Mouse (Mus musculus) neural tube, embryonic 11.5 days (tissue): ENCODE measurements around the gene Sult2a8. TPM values are rescaled to one million over a fixed set of nuclear protein-coding genes. Genes with fewer than 3 reads are reported as not detected.
"Not testable (repeated sequence)": the region's sequence is repeated elsewhere in the genome, so short reads cannot be mapped to it uniquely, and the experiment has no call there.

Experiments used
- ATAC-seq: fragments of 200-750 bp; cut with Nextera tagmentation; 2 replicates; pipeline ENCODE4 v1.8.0; 2017; ENCODE audit warnings: moderate number of reproducible peaks, mild to moderate bottlenecking, moderate TSS enrichment, moderate library complexity; ENCODE audit not compliant: insufficient read depth, low FRiP score, low TSS enrichment
- DNase-seq: peaks from one replicate; pipeline ENCODE4 v3.0.0-alpha.2; 2015; ENCODE audit warnings: low spot score
- H3K27ac ChIP-seq: fragments of 300-500 bp; sonication (generic); 2 replicates; pipeline ENCODE4 v1.5.1; 2014; ENCODE audit warnings: low read depth, mild to moderate bottlenecking, low read length
- H3K27me3 ChIP-seq: fragments of 300-500 bp; sonication (generic); 2 replicates; pipeline ENCODE4 v1.6.1; 2014; ENCODE audit warnings: mild to moderate bottlenecking, low read length, mixed read lengths; ENCODE audit not compliant: control insufficient read depth, insufficient read depth
- H3K36me3 ChIP-seq: fragments of 300-500 bp; sonication (generic); 2 replicates; pipeline ENCODE4 v1.6.1; 2014; ENCODE audit warnings: mild to moderate bottlenecking, low read length, moderate library complexity, mixed read lengths; ENCODE audit not compliant: control insufficient read depth, insufficient read depth
- H3K4me1 ChIP-seq: fragments of 300-500 bp; sonication (generic); 2 replicates; pipeline ENCODE4 v1.6.1; 2014; ENCODE audit warnings: low read length, mixed read lengths; ENCODE audit not compliant: control insufficient read depth, insufficient read depth
- H3K4me2 ChIP-seq: fragments of 300-500 bp; sonication (generic); 2 replicates; pipeline ENCODE4 v1.6.1; 2014; ENCODE audit warnings: low read depth, mild to moderate bottlenecking, moderate library complexity
- H3K4me3 ChIP-seq: fragments of 300-500 bp; sonication (generic); 2 replicates; pipeline ENCODE4 v1.5.1; 2014; ENCODE audit warnings: low read depth, low read length
- H3K9ac ChIP-seq: fragments of 300-500 bp; sonication (generic); 2 replicates; pipeline ENCODE4 v1.6.1; 2014; ENCODE audit warnings: mild to moderate bottlenecking, low read length
- H3K9me3 ChIP-seq: fragments of 300-500 bp; sonication (generic); 2 replicates; pipeline ENCODE4 v1.6.1; 2016; ENCODE audit warnings: low read length; ENCODE audit not compliant: control insufficient read depth
- WGBS: fragments of 180-500 bp; shearing (Covaris S2); extraction: QIAGEN DNeasy Blood & Tissue Kit; methylation state at CpG from one replicate; pipeline ENCODE4 v1.1.7; 2014; 5-methylcytosine and 5-hydroxymethylcytosine counted together
- polyA plus RNA-seq: library from polyadenylated mRNA; unstranded; fragments of >200 nt; fragmentation: Nextera tagmentation; extraction: Ambion mirVana; gene quantifications from 2 replicates; pipeline ENCODE4 v1.2.1, GENCODE M21; 2014

The Sult2a8 gene
- polyA plus RNA-seq: not detected in 2 replicates

DNA sequence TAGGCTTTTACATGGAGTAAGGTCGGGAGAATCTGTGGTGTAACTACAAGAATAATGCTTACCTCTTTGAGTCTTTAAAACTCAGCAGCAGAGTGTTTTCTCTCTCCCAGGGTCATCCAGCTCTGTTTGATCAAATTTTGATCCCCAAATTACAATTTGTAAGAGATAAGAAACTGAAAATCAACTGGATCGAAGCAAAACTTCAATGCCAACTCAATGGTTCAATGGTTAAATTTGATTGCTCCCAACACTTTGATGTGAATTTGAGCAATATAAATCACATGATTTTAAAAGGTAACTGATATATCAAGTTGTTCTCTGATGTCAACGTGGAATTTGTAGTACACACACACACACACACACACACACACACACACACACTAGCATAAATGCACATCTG lies at the start of gene Sult2a8:
Gene Sult2a8 (minus strand): TSS at position 236 of the 400 bp plus-strand sequence.
- H3K36me3 ChIP-seq: no peaks in the 10 kb centered on the region
- no peak for ATAC-seq
- H3K9ac ChIP-seq: no peak within 1 kb of the TSS
- H3K4me3 ChIP-seq: no peak within 1 kb of the TSS
- DNase-seq: no peak
- peaks cover 5% of the 10 kb centered on the region; the same call in 1 of the 2 replicates for H3K9me3 ChIP-seq
- 65% methylated on average over 3 of the region's 3 CpGs for WGBS
- no peaks in the 10 kb centered on the region for H3K27me3 ChIP-seq
- no peaks in the 10 kb centered on the region for H3K4me1 ChIP-seq
- H3K27ac ChIP-seq: no peak within 1 kb of the TSS
- no peak within 1 kb of the TSS for H3K4me2 ChIP-seq

- 94% methylated on average over 4 of the region's 4 CpGs for WGBS
- no peak for DNase-seq
- Histone ChIP-seq H3K36me3 (no peaks in the 10 kb centered on the region), H3K9ac (no peak within 1 kb of the TSS), H3K27ac (no peak within 1 kb of the TSS), H3K27me3 (no peaks in the 10 kb centered on the region), H3K4me3 (no peak within 1 kb of the TSS), H3K4me2 (no peak within 1 kb of the TSS), H3K4me1 (no peaks in the 10 kb centered on the region), H3K9me3 (peaks cover 8% of the 10 kb centered on the region)
- no peak for ATAC-seq
These were observed 47.6 kb upstream of the Sult2a8 start, which contains the start of gene Sult2a7 for GRCm38 (mm10) chr7:14494130-14494529. Gene Sult2a7 (minus strand): TSS chr7:14494230.

GRCm38 (mm10) chr7:14492886-14493285 lies 46.3 kb upstream of the Sult2a8 start:
- H3K9me3 ChIP-seq: peaks cover 8% of the 10 kb centered on the region
- DNase-seq: no peak
- H3K4me2 ChIP-seq: no peak overlapping the region

DNA sequence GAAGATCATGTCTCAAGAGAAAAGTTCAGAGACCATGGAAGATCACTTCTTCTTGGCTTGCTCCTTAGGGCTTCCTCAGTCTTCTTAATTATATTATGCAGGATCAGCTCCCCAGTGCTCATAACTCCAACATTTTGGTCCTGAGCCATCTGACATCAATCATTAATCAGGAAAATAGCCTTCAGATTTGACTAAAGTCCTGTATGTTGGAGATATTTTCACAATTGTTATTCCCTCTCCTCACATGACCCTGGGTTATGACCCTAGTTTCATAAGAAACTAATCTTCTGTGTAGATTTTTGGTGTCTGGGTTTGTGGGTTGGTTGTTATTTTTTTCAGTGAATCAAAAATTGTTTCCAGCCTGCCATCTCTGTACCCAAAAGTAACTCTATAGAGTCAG lies 7.0 kb downstream of the Sult2a8 start:
- no peak overlapping the region for H3K27ac ChIP-seq
- no peaks in the 10 kb centered on the region for H3K36me3 ChIP-seq
- H3K4me3 ChIP-seq: no peak overlapping the region
- no peak overlapping the region for H3K4me2 ChIP-seq
- H3K9me3 ChIP-seq: no peaks in the 10 kb centered on the region
- H3K4me1 ChIP-seq: no peaks in the 10 kb centered on the region
- H3K9ac ChIP-seq: no peak overlapping the region
- DNase-seq: no peak
- H3K27me3 ChIP-seq: no peaks in the 10 kb centered on the region
- ATAC-seq: no peak

More at GRCm38 (mm10) chr7:14492886-14493285, 46.3 kb upstream of the Sult2a8 start:
- ATAC-seq: no peak
- no peaks in the 10 kb centered on the region for H3K36me3 ChIP-seq
- H3K4me1 ChIP-seq: no peaks in the 10 kb centered on the region
- H3K27ac ChIP-seq: no peak overlapping the region
- 73% methylated on average over 3 of the region's 3 CpGs for WGBS
- H3K27me3 ChIP-seq: no peaks in the 10 kb centered on the region
- no peak overlapping the region for H3K9ac ChIP-seq
- H3K4me3 ChIP-seq: no peak overlapping the region

- ATAC-seq (no peak), DNase-seq (no peak)
- Histone ChIP-seq H3K27me3 (no peaks in the 10 kb centered on the region), H3K4me2 (no peak overlapping the region), H3K9ac (no peak overlapping the region), H3K27ac (no peak overlapping the region), H3K9me3 (no peaks in the 10 kb centered on the region), H3K4me1 (no peaks in the 10 kb centered on the region), H3K4me3 (no peak overlapping the region), H3K36me3 (no peaks in the 10 kb centered on the region)
- 87% methylated on average over 1 of the region's 1 CpGs for WGBS
These were observed 8.1 kb downstream of the Sult2a8 start for GRCm38 (mm10) chr7:14438484-14438883.

DNA sequence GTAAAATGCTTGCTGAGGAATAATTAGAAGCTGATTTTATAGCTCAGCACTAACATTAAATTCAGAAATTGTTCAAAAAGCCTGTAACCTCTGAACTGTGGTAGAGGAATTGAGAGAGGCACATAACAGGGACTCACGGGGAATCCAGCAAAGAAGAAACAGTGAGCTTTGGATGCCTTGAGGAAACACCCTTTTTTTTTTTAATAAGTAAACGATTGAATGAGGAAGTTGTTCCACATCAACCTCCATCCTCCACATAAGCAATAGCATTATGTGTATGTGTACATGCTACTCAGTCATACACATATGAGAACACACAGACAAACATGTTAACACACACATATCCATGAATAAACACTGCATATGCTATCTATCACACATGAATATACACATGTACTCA lies 8.5 kb downstream of the Sult2a8 start:
- DNase-seq (no peak), ATAC-seq (no peak)
- H3K4me3 ChIP-seq: no peak overlapping the region
- H3K27me3 ChIP-seq: no peaks in the 10 kb centered on the region
- H3K9ac ChIP-seq: no peak overlapping the region
- H3K36me3 ChIP-seq: no peaks in the 10 kb centered on the region
- H3K9me3 ChIP-seq: no peaks in the 10 kb centered on the region
- no peak overlapping the region for H3K4me2 ChIP-seq
- 87% methylated on average over 2 of the region's 2 CpGs for WGBS
- H3K4me1 ChIP-seq: no peaks in the 10 kb centered on the region
- H3K27ac ChIP-seq: no peak overlapping the region

DNA sequence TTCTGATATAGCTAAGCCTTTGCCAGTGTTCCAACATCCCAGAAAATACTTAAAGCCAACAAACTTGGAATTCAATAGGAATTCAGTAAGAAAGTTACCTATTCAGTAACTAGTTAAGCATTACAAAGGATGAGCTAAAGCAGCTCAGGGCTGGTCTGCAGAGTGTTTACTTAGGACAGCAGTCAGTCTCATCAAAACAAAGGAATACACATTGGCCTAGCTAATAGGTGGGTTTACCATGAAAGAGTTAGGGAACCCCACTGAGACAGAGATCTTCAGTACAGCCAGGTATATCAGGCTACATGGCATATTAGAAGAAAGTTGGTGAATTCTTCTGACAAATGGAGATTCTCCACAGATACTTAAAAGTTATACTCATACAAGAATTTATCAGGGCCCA lies 47.2 kb downstream of the Sult2a8 start:
- not testable (repeated sequence) for DNase-seq, H3K4me3 ChIP-seq, H3K9ac ChIP-seq, H3K9me3 ChIP-seq, H3K4me1 ChIP-seq, ATAC-seq, H3K27me3 ChIP-seq, H3K4me2 ChIP-seq, H3K36me3 ChIP-seq, H3K27ac ChIP-seq

- H3K36me3 ChIP-seq: no peaks in the 10 kb centered on the region
- H3K9ac ChIP-seq: no peak overlapping the region
- DNase-seq: no peak
- no peaks in the 10 kb centered on the region for H3K9me3 ChIP-seq
- H3K4me3 ChIP-seq: no peak overlapping the region
- ATAC-seq: no peak
- H3K27ac ChIP-seq: no peak overlapping the region
- H3K4me1 ChIP-seq: no peaks in the 10 kb centered on the region
- no peaks in the 10 kb centered on the region for H3K27me3 ChIP-seq
- no peak overlapping the region for H3K4me2 ChIP-seq
These were observed 50.1 kb downstream of the Sult2a8 start for GRCm38 (mm10) chr7:14396462-14396861.
